Mouse (Mus musculus) ES-Bruce4 (cell line): ENCODE data around the gene Fgf15. TPM values are rescaled to one million over a fixed set of nuclear protein-coding genes. Genes with fewer than 3 reads are reported as not detected.

ENCODE experiments used
- H3K27ac ChIP-seq: 2 replicates; pipeline ENCODE4 v1.5.1; 2012; ENCODE audit warnings: low read length, inconsistent platforms; ENCODE audit not compliant: insufficient read depth
- H3K27me3 ChIP-seq: 2 replicates; pipeline ENCODE4 v1.6.1; 2012; ENCODE audit warnings: mild to moderate bottlenecking, low read length, inconsistent platforms; ENCODE audit not compliant: control insufficient read depth, poor library complexity, insufficient read depth, severe bottlenecking
- H3K36me3 ChIP-seq: 2 replicates; pipeline ENCODE4 v1.6.1; 2012; ENCODE audit warnings: inconsistent platforms, mild to moderate bottlenecking, low read length, moderate library complexity; ENCODE audit not compliant: control insufficient read depth, poor library complexity, insufficient read depth, severe bottlenecking
- H3K4me1 ChIP-seq: one replicate; pipeline ENCODE4 v1.8.1; 2011; ENCODE audit warnings: low read length; ENCODE audit not compliant: control insufficient read depth, insufficient read depth
- H3K4me3 ChIP-seq: 2 replicates; pipeline ENCODE4 v1.5.1; 2011; ENCODE audit warnings: low read depth, mild to moderate bottlenecking, low read length
- H3K9ac ChIP-seq: 2 replicates; pipeline ENCODE4 v1.6.1; 2012; ENCODE audit warnings: low read depth, mild to moderate bottlenecking, inconsistent platforms; ENCODE audit not compliant: poor library complexity, severe bottlenecking
- H3K9me3 ChIP-seq: replicated peaks from 2 replicates; pipeline ENCODE4 v1.6.1; 2012; ENCODE audit warnings: mild to moderate bottlenecking, low read length, inconsistent platforms; ENCODE audit not compliant: control insufficient read depth, poor library complexity, insufficient read depth, severe bottlenecking
- CTCF ChIP-seq: IDR thresholded peaks from one replicate; pipeline ENCODE4 v1.8.1; 2011; ENCODE audit warnings: low read depth, low read length
- EP300 ChIP-seq: IDR thresholded peaks from 2 replicates; pipeline ENCODE4 v1.6.1; 2011; ENCODE audit warnings: low read depth, low read length; ENCODE audit not compliant: insufficient read depth
- POLR2A ChIP-seq: IDR thresholded peaks from one replicate; pipeline ENCODE4 v1.8.1; 2011; ENCODE audit warnings: low read length; ENCODE audit not compliant: insufficient read depth
- polyA plus RNA-seq: library from polyadenylated mRNA; stranded (reverse); fragments of >200 nt; gene quantifications from 2 replicates; pipeline ENCODE4 v1.2.4, GENCODE M21; 2011; ENCODE audit warnings: low read depth; ENCODE audit not compliant: missing spikeins, insufficient read depth, insufficient read length

Gene Fgf15
- polyA plus RNA-seq, 1 experiment: 3.3 TPM

DNA sequence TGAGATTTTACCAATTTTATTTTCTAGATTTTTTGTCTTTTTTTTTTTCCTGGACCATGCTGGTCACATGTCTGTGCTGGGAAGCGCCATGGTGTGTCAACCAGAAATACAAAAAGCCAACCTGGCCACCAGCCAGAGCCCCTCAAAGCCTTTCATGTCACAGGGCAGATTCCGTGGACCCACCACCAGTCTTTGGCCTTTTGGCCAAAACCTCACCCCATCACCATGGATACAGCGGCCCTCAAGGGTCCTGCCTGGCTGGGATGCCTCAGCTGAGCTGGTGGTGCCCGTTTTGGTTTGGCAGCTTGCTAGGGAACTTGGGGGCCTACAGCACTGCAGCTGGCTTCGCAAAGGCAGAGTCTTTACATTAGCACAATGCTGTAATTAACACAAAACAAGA lies 33.6 kb downstream of the Fgf15 start:
- Histone ChIP-seq H3K27ac (no peak overlapping the region), H3K4me3 (no peak overlapping the region), H3K9ac (no peak overlapping the region), H3K36me3 (peaks cover 6% of the 10 kb centered on the region), H3K9me3 (no peaks in the 10 kb centered on the region), H3K27me3 (no peaks in the 10 kb centered on the region), H3K4me1 (no peaks in the 10 kb centered on the region)
- TF ChIP-seq CTCF (no peak), EP300 (no peak), POLR2A (no peak)

GRCm38 (mm10) chr7:144931778-144932177 lies 35.4 kb downstream of the Fgf15 start:
- no peak overlapping the region for H3K27ac ChIP-seq
- H3K4me3 ChIP-seq: no peak overlapping the region
- H3K9ac ChIP-seq: no peak overlapping the region
- TF ChIP-seq EP300: 0 out of 2 replicates have a peak, but pooled peaks have one; percentile 26
- peak; percentile 87 for TF ChIP-seq CTCF
- no peak for TF ChIP-seq POLR2A
- H3K9me3 ChIP-seq: no peaks in the 10 kb centered on the region
- H3K27me3 ChIP-seq: no peaks in the 10 kb centered on the region
- no peaks in the 10 kb centered on the region for H3K4me1 ChIP-seq
- H3K36me3 ChIP-seq: peaks cover 22% of the 10 kb centered on the region

GRCm38 (mm10) chr7:144932389-144932937 lies 36.1 kb downstream of the Fgf15 start:
- H3K4me1 ChIP-seq: no peaks in the 10 kb centered on the region
- H3K36me3 ChIP-seq: peaks cover 26% of the 10 kb centered on the region
- H3K9ac ChIP-seq: no peak overlapping the region
- no peak overlapping the region for H3K27ac ChIP-seq
- no peak for TF ChIP-seq EP300
- no peak for TF ChIP-seq POLR2A
- TF ChIP-seq CTCF: no peak
- no peaks in the 10 kb centered on the region for H3K9me3 ChIP-seq
- no peaks in the 10 kb centered on the region for H3K27me3 ChIP-seq
- H3K4me3 ChIP-seq: no peak overlapping the region

- no peak for TF ChIP-seq CTCF
- no peak for TF ChIP-seq EP300
- TF ChIP-seq POLR2A: no peak
- no peaks in the 10 kb centered on the region for H3K9me3 ChIP-seq
- H3K4me1 ChIP-seq: no peaks in the 10 kb centered on the region
- no peak overlapping the region for H3K27ac ChIP-seq
- no peak overlapping the region for H3K9ac ChIP-seq
- no peak overlapping the region for H3K4me3 ChIP-seq
- H3K27me3 ChIP-seq: no peaks in the 10 kb centered on the region
- peaks cover 26% of the 10 kb centered on the region for H3K36me3 ChIP-seq
These were observed 37.0 kb downstream of the Fgf15 start for GRCm38 (mm10) chr7:144933336-144933735.

GRCm38 (mm10) chr7:144933796-144934195 lies 37.5 kb downstream of the Fgf15 start:
- Histone ChIP-seq H3K27me3 (no peaks in the 10 kb centered on the region), H3K36me3 (peaks cover 26% of the 10 kb centered on the region), H3K4me3 (no peak overlapping the region)

DNA sequence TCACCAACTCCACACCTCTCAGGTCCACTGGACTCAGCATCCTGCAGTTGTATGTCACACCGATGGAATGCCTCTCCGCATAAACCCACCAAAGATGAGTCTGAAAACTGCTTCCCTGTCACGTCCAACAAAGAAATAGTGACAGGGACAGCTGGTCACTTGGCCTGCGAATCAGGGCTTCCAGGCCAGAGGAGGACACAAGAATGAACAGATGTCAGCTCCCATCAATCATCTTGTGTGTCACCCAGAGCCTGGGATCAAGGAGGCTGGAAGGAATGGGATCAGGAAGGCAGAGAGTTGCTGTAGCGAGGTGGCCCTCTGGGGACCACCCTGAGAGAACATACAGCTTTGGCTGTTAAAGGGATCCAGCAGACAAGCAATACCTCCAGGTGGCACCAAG lies 38.6 kb downstream of the Fgf15 start:
- no peak overlapping the region for H3K27ac ChIP-seq
- no peak for TF ChIP-seq CTCF
- no peak for TF ChIP-seq EP300
- no peak for TF ChIP-seq POLR2A
- H3K4me3 ChIP-seq: no peak overlapping the region
- H3K36me3 ChIP-seq: peaks cover 26% of the 10 kb centered on the region
- no peak overlapping the region for H3K9ac ChIP-seq
- no peaks in the 10 kb centered on the region for H3K9me3 ChIP-seq
- H3K4me1 ChIP-seq: no peaks in the 10 kb centered on the region
- no peaks in the 10 kb centered on the region for H3K27me3 ChIP-seq

More at GRCm38 (mm10) chr7:144933796-144934195, 37.5 kb downstream of the Fgf15 start:
- H3K4me1 ChIP-seq: no peaks in the 10 kb centered on the region
- H3K9me3 ChIP-seq: no peaks in the 10 kb centered on the region
- no peak for TF ChIP-seq CTCF
- no peak for TF ChIP-seq EP300
- no peak overlapping the region for H3K27ac ChIP-seq
- H3K9ac ChIP-seq: no peak overlapping the region
